Mouse (Mus musculus): ENCODE results near the gene Pde4b.

The Pde4b gene

GRCm38 (mm10) chr4:102605722-102606341 is 518.5 kb downstream of the Pde4b start:
- no peak for DNase-seq (ENCODE audit: low read depth, low spot score)

GRCm38 (mm10) chr4:102606825-102607224 is 519.5 kb downstream of the Pde4b start:
- no peak for DNase-seq (ENCODE audit: low read depth, low spot score)

GRCm38 (mm10) chr4:102607744-102608416 is 520.5 kb downstream of the Pde4b start:
- no peak for DNase-seq (ENCODE audit: low read depth, low spot score)

GRCm38 (mm10) chr4:102612596-102612995 is 525.3 kb downstream of the Pde4b start:
- DNase-seq (ENCODE audit: low read depth, low spot score): no peak

GRCm38 (mm10) chr4:102617774-102618173 is 530.4 kb downstream of the Pde4b start:
- no peak for DNase-seq (ENCODE audit: low read depth, low spot score)

GRCm38 (mm10) chr4:102618609-102619008 is 531.3 kb downstream of the Pde4b start:
- DNase-seq (ENCODE audit: low read depth, low spot score): no peak

- DNase-seq (ENCODE audit: low read depth, low spot score): no peak
These were observed 533.0 kb downstream of the Pde4b start for GRCm38 (mm10) chr4:102620179-102620910.

GRCm38 (mm10) chr4:102621120-102621519 is 533.8 kb downstream of the Pde4b start:
- no peak for DNase-seq (ENCODE audit: low read depth, low spot score)

- no peak for DNase-seq (ENCODE audit: low read depth, low spot score)
These were observed 535.6 kb downstream of the Pde4b start for GRCm38 (mm10) chr4:102622977-102623376.

GRCm38 (mm10) chr4:102623789-102624611 is 536.7 kb downstream of the Pde4b start:
- DNase-seq (ENCODE audit: low read depth, low spot score): no peak

- DNase-seq (ENCODE audit: low read depth, low spot score): no peak
These were observed 537.6 kb downstream of the Pde4b start for GRCm38 (mm10) chr4:102624937-102625336.

GRCm38 (mm10) chr4:102627799-102628198 is 540.5 kb downstream of the Pde4b start:
- no peak for DNase-seq (ENCODE audit: low read depth, low spot score)

GRCm38 (mm10) chr4:102629621-102630020 is 542.3 kb downstream of the Pde4b start:
- DNase-seq (ENCODE audit: low read depth, low spot score): no peak

GRCm38 (mm10) chr4:102630261-102630660 is 542.9 kb downstream of the Pde4b start:
- no peak for DNase-seq (ENCODE audit: low read depth, low spot score)

GRCm38 (mm10) chr4:102631624-102632023 is 544.3 kb downstream of the Pde4b start:
- no peak for DNase-seq (ENCODE audit: low read depth, low spot score)

- DNase-seq (ENCODE audit: low read depth, low spot score): no peak
These were observed 545.9 kb downstream of the Pde4b start for GRCm38 (mm10) chr4:102633241-102633640.

GRCm38 (mm10) chr4:102635258-102635657 is 547.9 kb downstream of the Pde4b start:
- DNase-seq (ENCODE audit: low read depth, low spot score): no peak

- DNase-seq (ENCODE audit: low read depth, low spot score): no peak
These were observed 548.6 kb downstream of the Pde4b start for GRCm38 (mm10) chr4:102635944-102636343.

GRCm38 (mm10) chr4:102637348-102637910 is 550.1 kb downstream of the Pde4b start:
- no peak for DNase-seq (ENCODE audit: low read depth, low spot score)

GRCm38 (mm10) chr4:102640942-102641341 is 553.6 kb downstream of the Pde4b start:
- DNase-seq (ENCODE audit: low read depth, low spot score): no peak

GRCm38 (mm10) chr4:102644062-102644461 is 556.7 kb downstream of the Pde4b start:
- no peak for DNase-seq (ENCODE audit: low read depth, low spot score)
